Mouse (Mus musculus) kidney, adult 2 months (tissue): ENCODE data around the gene Kcne3.

Experiments used
- CTCF ChIP-seq: fragments of 200-500 bp; conservative IDR thresholded peaks from 2 replicates; pipeline ENCODE4 v1.5.1; 2011; ENCODE audit warnings: low read depth, mild to moderate bottlenecking, control low read depth, low read length, moderate library complexity, mixed read lengths; ENCODE audit not compliant: insufficient read depth, insufficient read length
- POLR2A ChIP-seq: fragments of 200-500 bp; IDR thresholded peaks from one replicate; pipeline ENCODE4 v1.6.1; 2011; ENCODE audit warnings: low read depth, low read length, control low read depth

DNA sequence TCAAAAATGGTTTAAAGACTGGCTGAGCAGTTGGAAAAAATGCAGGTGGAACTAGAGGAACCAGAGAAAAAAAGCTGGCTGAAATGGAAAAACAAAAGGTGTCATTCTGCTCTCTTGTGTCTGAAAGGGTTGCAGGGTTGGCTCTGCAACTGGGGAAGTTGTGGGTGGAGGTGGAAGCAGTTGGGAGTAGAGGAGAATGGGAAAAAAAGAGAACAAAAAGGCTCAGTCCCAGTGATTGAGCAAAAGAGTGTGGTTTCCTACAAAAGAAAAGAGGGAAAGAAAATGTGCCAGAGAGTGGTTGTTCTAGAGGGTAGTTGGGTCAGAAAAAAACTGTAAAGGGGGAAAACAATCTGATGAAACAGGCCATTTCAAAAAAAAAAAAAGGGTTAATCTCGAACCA, 35.7 kb upstream of the Kcne3 start:
- no peak for TF ChIP-seq CTCF
- no peak for TF ChIP-seq POLR2A
